Mouse (Mus musculus): ENCODE results near the gene Armc7. TPM values are rescaled to one million over a fixed set of nuclear protein-coding genes. Genes with fewer than 3 reads are reported as not detected.
"Not testable (repeated sequence)": the region's sequence is repeated elsewhere in the genome, so short reads cannot be mapped to it uniquely, and the experiment has no call there.

Armc7 gene
- polyA plus RNA-seq, 1 experiment, result 6.7 TPM

DNA sequence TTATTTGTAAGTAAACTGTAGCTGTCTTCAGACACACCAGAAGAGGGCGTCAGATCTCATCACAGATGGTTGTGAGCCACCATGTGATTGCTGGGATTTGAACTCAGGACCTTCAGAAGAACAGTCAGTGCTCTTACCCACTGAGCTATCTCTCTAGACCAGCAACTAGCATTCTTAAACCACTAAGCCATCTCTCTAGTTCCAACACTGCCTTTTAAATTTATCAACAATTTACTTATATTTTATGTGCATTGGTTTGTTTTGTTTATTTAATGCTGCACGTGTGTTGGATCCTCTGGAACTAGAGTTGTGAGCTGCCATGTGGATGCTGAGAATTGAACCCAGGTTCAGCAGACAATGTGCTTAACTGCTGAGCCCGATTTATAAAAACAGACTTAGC is 51.0 kb downstream of the Armc7 start:
- not testable (repeated sequence) for DNase-seq (ENCODE audit: low read depth)

DNA sequence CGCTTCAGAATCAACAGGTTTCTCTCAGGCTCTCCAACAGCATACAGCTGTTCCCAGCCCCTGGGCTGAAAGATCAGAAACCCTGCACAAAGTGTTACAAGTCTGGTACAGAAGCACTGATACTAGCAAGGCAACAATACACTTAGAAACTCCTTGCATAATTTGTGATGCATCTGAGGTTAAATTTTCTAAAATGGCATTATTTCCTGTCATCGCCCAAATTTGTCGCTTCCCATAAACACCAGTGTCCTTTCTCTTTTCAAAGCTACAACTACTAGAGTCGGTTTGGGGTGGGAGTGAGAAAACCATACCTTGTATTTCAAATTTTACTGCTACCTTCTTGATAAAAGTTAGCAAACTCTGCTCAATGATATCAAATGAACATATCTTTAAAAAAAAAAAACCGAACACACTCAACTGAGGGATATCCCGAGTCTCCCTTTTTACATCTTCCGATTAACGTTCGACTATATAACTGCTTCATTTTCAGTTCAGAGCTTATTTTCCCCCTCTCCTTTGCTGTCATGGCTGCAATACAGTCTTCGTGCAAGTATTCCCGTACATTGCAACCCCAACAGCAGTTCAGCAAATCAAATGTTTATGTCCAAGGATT is 59.4 kb downstream of the Armc7 start:
- no peak for DNase-seq (ENCODE audit: low read depth)

DNA sequence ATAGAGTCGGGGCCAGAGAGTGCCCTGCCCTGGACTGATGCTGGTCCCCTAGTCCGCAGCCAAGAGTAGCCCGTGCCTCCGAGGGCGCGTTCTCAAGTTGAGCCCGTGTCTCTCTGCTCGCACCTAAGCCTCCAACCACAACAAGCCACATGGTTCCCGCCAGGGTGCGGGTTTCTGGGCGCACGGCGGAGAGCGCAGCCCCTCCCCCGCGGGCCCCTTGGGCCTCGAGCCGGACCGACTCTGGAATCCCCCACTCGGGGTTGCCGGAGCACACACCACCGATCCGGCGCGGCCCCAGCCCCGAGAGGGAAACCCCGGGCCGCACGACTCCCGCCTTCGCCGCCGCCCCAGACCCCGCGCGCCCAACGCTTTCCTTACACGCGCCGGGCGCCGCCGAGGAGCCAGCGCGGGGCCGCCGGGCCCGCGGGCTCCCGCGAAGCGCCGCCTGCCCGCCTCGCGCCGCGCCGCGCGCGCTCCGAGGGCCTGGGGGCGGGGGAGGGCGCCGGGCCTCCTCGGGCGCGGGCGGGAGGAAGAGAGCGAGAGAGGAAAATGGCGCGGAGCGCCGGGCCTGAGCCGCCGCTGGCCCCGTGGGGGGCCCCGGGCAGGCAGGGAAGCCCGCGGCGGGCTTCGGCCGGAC is 60.1 kb downstream of the Armc7 start:
- no peak for DNase-seq (ENCODE audit: low read depth)

DNA sequence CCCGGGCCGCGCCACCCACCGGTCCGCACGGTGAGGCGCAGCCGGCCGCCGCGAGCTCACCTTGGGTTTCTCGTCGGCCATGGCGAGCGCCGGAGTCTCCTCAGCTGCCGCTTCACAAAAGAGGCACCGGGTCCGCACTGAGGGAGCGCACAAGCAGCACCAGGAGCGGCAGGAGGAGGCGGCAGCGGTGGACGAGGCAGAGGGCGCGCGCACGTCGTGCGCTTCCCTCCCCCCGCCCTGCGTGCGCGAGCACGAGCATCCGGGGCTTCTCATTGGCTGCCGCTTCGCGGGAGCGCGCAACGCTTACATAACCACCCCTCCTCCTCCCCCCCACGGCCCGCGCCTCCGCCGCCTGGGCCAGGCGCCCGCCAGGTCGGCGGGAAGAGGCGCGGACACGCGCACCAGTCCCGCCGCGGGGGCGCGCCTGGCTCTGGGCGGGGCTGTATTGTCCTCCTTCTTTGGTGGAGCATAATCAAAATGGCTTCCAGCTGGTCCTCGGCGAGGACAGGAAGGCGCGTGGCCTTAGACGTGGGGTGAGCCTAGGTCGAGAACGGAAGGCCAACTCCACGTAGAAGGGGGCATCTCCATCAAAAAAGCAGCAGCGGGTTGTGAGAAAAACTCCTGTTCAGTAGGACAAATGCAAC is 60.7 kb downstream of the Armc7 start, which contains the start of gene Sumo2:
TSS of gene Sumo2 (minus strand) at position 239 of the 644 bp plus-strand sequence.
- DNase-seq (ENCODE audit: low read depth), result no peak

DNA sequence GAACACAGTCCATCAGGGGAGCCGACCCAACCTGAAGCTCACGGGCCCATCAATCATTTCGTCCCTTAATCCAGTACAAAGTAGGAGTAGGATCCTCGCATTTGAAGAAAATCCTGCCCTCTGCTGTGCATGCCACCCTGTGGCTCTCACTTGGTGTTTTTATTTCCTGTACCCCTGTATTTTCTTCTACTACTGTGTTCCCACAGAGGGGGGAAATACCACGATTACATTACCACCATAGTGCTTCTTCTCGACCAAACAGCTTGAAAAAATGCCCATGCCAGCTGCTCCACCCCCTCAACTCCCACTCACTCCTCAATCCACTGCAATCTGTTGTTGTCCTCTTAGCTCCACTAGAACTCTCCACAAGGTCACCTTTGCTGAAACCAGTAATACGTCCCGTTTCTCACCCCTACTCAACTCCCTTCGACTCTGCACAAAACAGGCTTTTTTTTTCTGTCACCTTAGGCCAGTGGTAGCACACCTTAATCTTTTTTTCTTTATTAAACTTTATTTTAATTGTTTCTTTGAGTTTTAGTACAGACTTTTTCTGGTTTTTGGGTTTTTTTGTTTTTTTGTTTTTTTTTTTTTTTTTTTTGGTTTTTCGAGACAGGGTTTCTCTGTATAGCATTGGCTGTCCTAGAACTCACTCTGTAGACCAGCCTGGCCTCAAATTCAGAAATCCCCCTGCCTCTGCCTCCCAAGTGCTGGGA is 61.5 kb downstream of the Armc7 start:
- no peak for DNase-seq (ENCODE audit: low read depth)

DNA sequence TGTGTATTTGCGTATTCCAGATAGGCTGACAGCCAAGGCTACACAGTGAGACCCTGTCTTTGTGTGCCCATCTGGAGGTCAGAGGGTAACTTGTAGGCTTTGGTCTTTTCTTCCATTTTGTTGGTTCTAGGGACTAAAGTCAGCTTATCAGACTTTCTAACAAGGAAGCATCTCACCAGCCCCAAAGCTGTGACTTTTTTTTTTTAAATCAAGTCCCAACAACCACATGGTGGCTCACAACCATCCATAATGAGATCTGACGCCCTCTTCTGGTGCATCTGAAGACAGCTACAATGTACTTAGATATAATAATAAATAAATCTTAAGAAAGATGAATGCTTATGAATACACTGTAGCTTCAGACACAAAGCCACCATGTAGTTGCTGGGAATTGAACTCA is 62.6 kb downstream of the Armc7 start:
- DNase-seq (ENCODE audit: low read depth), result no peak

Other genes with a start within 250 kb of the Armc7 start
- 0.04 TPM in 1 of 2 replicates, not detected in the other for gene Grin2c, start 208.4 kb upstream of the Armc7 start, polyA plus RNA-seq (2012; rRNA removed)
- gene Fdxr, start 198.6 kb upstream of the Armc7 start, polyA plus RNA-seq (2012; rRNA removed), result 7.8 and 9.5 TPM in 2 replicates
- gene Fads6, start 178.0 kb upstream of the Armc7 start, polyA plus RNA-seq (2012; rRNA removed), result 3.8 and 4.8 TPM in 2 replicates
- 0.27 TPM in 1 of 2 replicates, not detected in the other for gene Otop2, start 168.5 kb upstream of the Armc7 start, polyA plus RNA-seq (2012; rRNA removed)
- gene Ush1g, start 153.6 kb upstream of the Armc7 start, polyA plus RNA-seq (2012; rRNA removed), result not detected in 2 replicates
- gene Otop3, start 140.9 kb upstream of the Armc7 start, polyA plus RNA-seq (2012; rRNA removed), result not detected in 2 replicates
- 6.6 and 7.8 TPM in 2 replicates for gene Hid1, start 107.9 kb upstream of the Armc7 start, polyA plus RNA-seq (2012; rRNA removed)
- 7.2 and 8.2 TPM in 2 replicates for gene Cdr2l, start 93.8 kb upstream of the Armc7 start, polyA plus RNA-seq (2012; rRNA removed)
- 75.6 and 94.7 TPM in 2 replicates for gene Mrpl58, start 71.9 kb upstream of the Armc7 start, polyA plus RNA-seq (2012; rRNA removed)
- gene Atp5h, start 55.7 kb upstream of the Armc7 start, polyA plus RNA-seq (2012; rRNA removed), result 159 and 175 TPM in 2 replicates
- 29.1 and 31.3 TPM in 2 replicates for gene Kctd2, start 55.5 kb upstream of the Armc7 start, polyA plus RNA-seq (2012; rRNA removed)
- gene Trim80, start 35.1 kb upstream of the Armc7 start, polyA plus RNA-seq (2012; rRNA removed), result 0.57 and 1.1 TPM in 2 replicates
- 0.34 and 0.44 TPM in 2 replicates for gene Slc16a5, start 13.2 kb upstream of the Armc7 start, polyA plus RNA-seq (2012; rRNA removed)
- 47.8 and 48.5 TPM in 2 replicates for gene Nt5c, start 16.2 kb downstream of the Armc7 start, polyA plus RNA-seq (2012; rRNA removed)
- gene Jpt1, start 38.7 kb downstream of the Armc7 start, polyA plus RNA-seq (2012; rRNA removed), result 91.5 and 128 TPM in 2 replicates
- 75.3 and 82.7 TPM in 2 replicates for gene Sumo2, start 60.6 kb downstream of the Armc7 start, polyA plus RNA-seq (2012; rRNA removed)
- gene Nup85, start 88.8 kb downstream of the Armc7 start, polyA plus RNA-seq (2012; rRNA removed), result 38.4 and 50.7 TPM in 2 replicates
- gene Mrps7, start 128.3 kb downstream of the Armc7 start, polyA plus RNA-seq (2012; rRNA removed), result 32.5 and 37.4 TPM in 2 replicates
- gene Gga3, start 128.4 kb downstream of the Armc7 start, polyA plus RNA-seq (2012; rRNA removed), result 14.5 and 19.5 TPM in 2 replicates
- 114 and 132 TPM in 2 replicates for gene Mif4gd, start 137.3 kb downstream of the Armc7 start, polyA plus RNA-seq (2012; rRNA removed)
- gene Slc25a19, start 152.6 kb downstream of the Armc7 start, polyA plus RNA-seq (2012; rRNA removed), result 76.9 and 146 TPM in 2 replicates
- gene Grb2, start 232.9 kb downstream of the Armc7 start, polyA plus RNA-seq (2012; rRNA removed), result 41.2 and 42.4 TPM in 2 replicates

All from gonadal fat pad, adult 2 months (tissue).